9 mouse cellular contexts compared by ENCODE assay signal in the genomic region with DNA sequence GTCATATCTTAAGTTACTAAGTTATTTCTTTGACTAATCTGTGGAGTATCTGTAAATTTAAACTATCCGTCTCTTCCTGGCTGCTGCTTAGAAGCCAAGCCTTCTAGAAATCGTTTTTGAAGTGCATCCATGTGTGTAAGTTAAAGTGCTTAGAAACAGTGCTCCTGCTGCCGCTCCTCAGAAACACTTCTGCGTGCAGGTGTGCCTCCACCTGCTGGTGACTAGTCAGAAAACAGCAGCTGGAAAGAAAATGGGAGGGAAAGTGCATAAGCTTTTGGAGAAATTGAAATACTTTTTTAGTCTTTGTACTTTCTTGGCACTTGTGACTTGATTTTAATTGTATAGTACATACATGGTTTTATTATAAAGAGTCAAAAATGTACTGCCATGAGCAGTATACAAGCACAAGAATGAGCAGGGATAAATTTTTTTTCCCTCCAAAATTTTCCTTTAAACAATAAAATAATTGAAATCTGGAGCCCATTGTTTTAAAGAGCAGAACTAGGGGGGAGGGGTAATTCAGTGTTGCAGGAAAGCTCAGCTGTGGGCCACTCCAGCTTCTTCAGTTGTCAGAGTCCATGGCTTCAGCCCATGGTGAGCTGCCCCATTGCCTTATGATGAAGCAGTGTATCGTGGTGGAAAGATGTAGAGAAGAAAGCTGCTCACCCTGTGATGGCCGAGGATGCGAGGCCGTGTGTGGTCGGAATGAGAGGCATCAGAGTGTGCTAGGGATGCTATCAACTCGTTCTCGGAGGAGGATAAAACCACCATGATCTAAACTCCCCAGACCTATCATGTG. TPM values are rescaled to one million over a fixed set of nuclear protein-coding genes. Genes with fewer than 3 reads are reported as not detected.
DNase-seq lines count a peak whose midpoint lies in the region; ATAC-seq lines count a peak whose summit lies in the region.
"Had no signal": no experiment of that assay in that cellular context is flagged by ENCODE, and none has a peak within 500 bp of the region (broad histone marks: within the 10 kb centered on the region; RNA-seq: fewer than 3 reads in every experiment).

No protein-coding gene starts in this region.

- no peak overlapping the region for H3K4me3 ChIP-seq in liver, embryonic 11.5 days (ENCODE audit: low read depth, low read length)
- H3K4me3 ChIP-seq: embryonic facial prominence, embryonic 15.5 days had no signal

- H3K36me3 ChIP-seq in liver, embryonic 11.5 days (ENCODE audit: control insufficient read depth, insufficient read depth, low read length): peaks cover 2% of the 10 kb centered on the region; the same call in 1 of the 2 replicates

- H3K4me1 ChIP-seq in liver, embryonic 11.5 days (replicated peaks; ENCODE audit: control insufficient read depth, insufficient read depth, low read length): no peaks in the 10 kb centered on the region
- H3K4me1 ChIP-seq: embryonic facial prominence, embryonic 15.5 days had no signal

- no peaks in the 10 kb centered on the region for H3K9me3 ChIP-seq in liver, embryonic 11.5 days (ENCODE audit: control insufficient read depth, low read length)
- H3K9me3 ChIP-seq: embryonic facial prominence, embryonic 15.5 days had no signal

- ATAC-seq in liver, embryonic 11.5 days (replicated peaks; ENCODE audit: low FRiP score): no peak

- no peak overlapping the region for H3K9ac ChIP-seq in liver, embryonic 11.5 days (ENCODE audit: low read depth, low read length)
- H3K9ac ChIP-seq: embryonic facial prominence, embryonic 15.5 days had no signal

- no peaks in the 10 kb centered on the region for H3K27me3 ChIP-seq in liver, embryonic 11.5 days (replicated peaks; ENCODE audit: control insufficient read depth, insufficient read depth, low read length)
- H3K27me3 ChIP-seq: embryonic facial prominence, embryonic 15.5 days had no signal

- peak; percentile 12 to 14 for DNase-seq in cerebellum, postnatal 10 days
- DNase-seq in cerebellum, adult 8-10 months: no peak
- DNase-seq in liver (peak; percentile 7), ZHBTc4 (ENCODE audit: low read depth, low spot score) (peak; percentile 56)
- DNase-seq in liver, embryonic 11.5 days (ENCODE audit: low spot score): no peak
- peak; percentile 1 for DNase-seq in lung, postnatal 14 days
- DNase-seq in gastrocnemius, postnatal 4 days (ENCODE audit: low spot score in 2 of 2): no peak
- no peak for DNase-seq in layer of hippocampus, postnatal 36 days

- no peak overlapping the region for H3K27ac ChIP-seq in liver, embryonic 11.5 days (ENCODE audit: low read depth, low read length)
- H3K27ac ChIP-seq: embryonic facial prominence, embryonic 15.5 days had no signal

- no peak overlapping the region for H3K4me2 ChIP-seq in liver, embryonic 11.5 days
- H3K4me2 ChIP-seq: embryonic facial prominence, embryonic 15.5 days had no signal

- WGBS in liver, embryonic 11.5 days: 85% methylated on average over 11 of the region's 11 CpGs

RNA-seq across cellular contexts. Expression of gene Nup35, which starts 53.0 kb away (rescaled TPM):
- polyA plus RNA-seq in liver, embryonic 11.5 days (2014; fragmentation: Nextera tagmentation; extraction: Ambion mirVana): 71.3 and 74.7 TPM in 2 replicates
- 10 to 100 TPM; 14.0 to 14.7 TPM for total RNA-seq in gastrocnemius, postnatal 4 days (2021)
- total RNA-seq in layer of hippocampus, postnatal 36 days (2021): 10 to 100 TPM; 17.4 to 21.2 TPM

RNA-seq across cellular contexts. Expression of gene Dusp19, which starts 53.2 kb away (rescaled TPM):
- polyA plus RNA-seq in liver, embryonic 11.5 days (2014; fragmentation: Nextera tagmentation; extraction: Ambion mirVana): 16.1 and 18.6 TPM in 2 replicates
- total RNA-seq in gastrocnemius, postnatal 4 days (2021): 1 to 10 TPM; 9.0 to 9.3 TPM
- 10 to 100 TPM; 30.4 to 32.5 TPM for total RNA-seq in layer of hippocampus, postnatal 36 days (2021)

Comparison
In these comparisons a context has a peak if more than half of its experiments do, and no peak if none do; other contexts are left out.
1. DNase-seq: peak in cerebellum, postnatal 10 days (2 of 2), liver (single experiment), ZHBTc4 (single experiment) and lung, postnatal 14 days (single experiment); none in cerebellum, adult 8-10 months (single experiment), liver, embryonic 11.5 days (single experiment), gastrocnemius, postnatal 4 days (0 of 2) and layer of hippocampus, postnatal 36 days (0 of 2).